Mouse (Mus musculus) hindbrain, embryonic 11.5 days (tissue): ENCODE measurements around the gene Aggf1. TPM values are rescaled to one million over a fixed set of nuclear protein-coding genes. Genes with fewer than 3 reads are reported as not detected.

ENCODE experiments used
- ATAC-seq: fragments of 200-750 bp; cut with Nextera tagmentation; 2 replicates; pipeline ENCODE4 v1.8.0; 2017; ENCODE audit warnings: mild to moderate bottlenecking, moderate TSS enrichment, moderate library complexity; ENCODE audit not compliant: low FRiP score
- DNase-seq: peaks from one replicate; pipeline ENCODE4 v3.0.0-alpha.2; 2015; ENCODE audit warnings: low spot score
- H3K27ac ChIP-seq: fragments of 300-500 bp; sonication (generic); 2 replicates; pipeline ENCODE4 v1.5.1; 2014; ENCODE audit warnings: mild to moderate bottlenecking, low read depth, low read length
- H3K27me3 ChIP-seq: fragments of 300-500 bp; sonication (generic); 2 replicates; pipeline ENCODE4 v1.6.1; 2014; ENCODE audit warnings: mild to moderate bottlenecking, low read length, moderate library complexity, mixed read lengths; ENCODE audit not compliant: control insufficient read depth, insufficient read depth
- H3K36me3 ChIP-seq: fragments of 300-500 bp; sonication (generic); 2 replicates; pipeline ENCODE4 v1.6.1; 2014; ENCODE audit warnings: mild to moderate bottlenecking, low read length, moderate library complexity, mixed read lengths; ENCODE audit not compliant: control insufficient read depth, insufficient read depth
- H3K4me1 ChIP-seq: fragments of 300-500 bp; sonication (generic); replicated peaks from 2 replicates; pipeline ENCODE4 v1.6.1; 2014; ENCODE audit warnings: low read length, mixed read lengths; ENCODE audit not compliant: control insufficient read depth, insufficient read depth
- H3K4me2 ChIP-seq: fragments of 300-500 bp; sonication (generic); replicated peaks from 2 replicates; pipeline ENCODE4 v1.6.1; 2014; ENCODE audit warnings: mild to moderate bottlenecking, low read depth, low read length
- H3K4me3 ChIP-seq: fragments of 300-500 bp; sonication (generic); 2 replicates; pipeline ENCODE4 v1.5.1; 2014; ENCODE audit warnings: low read depth, low read length
- H3K9ac ChIP-seq: fragments of 300-500 bp; sonication (generic); 2 replicates; pipeline ENCODE4 v1.6.1; 2014; ENCODE audit warnings: low read depth, low read length
- H3K9me3 ChIP-seq: fragments of 300-500 bp; sonication (generic); 2 replicates; pipeline ENCODE4 v1.6.1; 2016; ENCODE audit warnings: low read length; ENCODE audit not compliant: control insufficient read depth
- WGBS: fragments of 180-500 bp; shearing (Covaris S2); extraction: QIAGEN DNeasy Blood & Tissue Kit; methylation state at CpG from one replicate; pipeline ENCODE4 v1.1.7; 2014; 5-methylcytosine and 5-hydroxymethylcytosine counted together
- polyA plus RNA-seq: library from polyadenylated mRNA; unstranded; fragments of >200 nt; fragmentation: Nextera tagmentation; extraction: Ambion mirVana; gene quantifications from 2 replicates; pipeline ENCODE4 v1.2.1, GENCODE M21; 2014

Aggf1 gene
- polyA plus RNA-seq, 1 experiment from 2014 or later, result 47.7 TPM

DNA sequence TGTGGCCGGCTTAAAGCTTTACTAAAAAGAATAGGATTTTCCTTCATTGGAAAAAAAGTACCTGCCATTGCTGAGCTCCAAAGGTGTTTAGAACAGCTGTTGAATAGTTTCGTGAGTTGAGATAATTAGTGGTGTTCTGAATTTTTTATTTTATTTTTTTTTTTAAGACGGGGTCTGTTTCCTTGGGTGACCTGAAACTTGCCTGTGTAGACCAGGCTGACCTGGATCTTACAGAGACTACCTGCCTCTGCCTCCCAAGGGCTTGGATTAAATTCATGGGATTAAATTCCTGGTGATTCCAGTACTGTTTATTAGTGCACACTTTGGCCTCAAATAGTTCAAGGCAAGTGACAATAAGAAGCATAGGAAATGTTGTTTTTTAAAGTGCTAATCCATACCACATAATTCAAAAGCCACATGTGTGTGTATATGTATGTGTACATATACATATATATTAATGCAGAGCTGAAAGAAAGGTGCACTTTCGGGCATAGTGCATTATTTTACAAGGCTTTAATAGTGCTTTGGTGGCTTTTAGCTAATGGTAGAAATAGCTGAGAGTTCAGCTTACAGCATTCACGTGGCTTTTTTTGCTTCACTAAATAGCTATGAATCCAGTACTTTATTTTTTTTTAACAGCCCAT, 49.1 kb downstream of the Aggf1 start:
- no peaks in the 10 kb centered on the region for H3K9me3 ChIP-seq
- peak overlapping the region; percentile 96 for H3K9ac ChIP-seq
- 22% methylated on average over 5 of the region's 5 CpGs for WGBS
- peak overlapping the region; percentile 74 for H3K4me3 ChIP-seq
- H3K27me3 ChIP-seq, result no peaks in the 10 kb centered on the region
- H3K36me3 ChIP-seq, result no peaks in the 10 kb centered on the region
- no peak for ATAC-seq
- H3K4me2 ChIP-seq, result peak overlapping the region; percentile 83
- no peak for DNase-seq
- H3K4me1 ChIP-seq, result 0 out of 2 replicates have a peak, but pooled peaks cover 4% of the 10 kb centered on the region
- peak overlapping the region; percentile 78; the same call in 1 of the 2 replicates for H3K27ac ChIP-seq

DNA sequence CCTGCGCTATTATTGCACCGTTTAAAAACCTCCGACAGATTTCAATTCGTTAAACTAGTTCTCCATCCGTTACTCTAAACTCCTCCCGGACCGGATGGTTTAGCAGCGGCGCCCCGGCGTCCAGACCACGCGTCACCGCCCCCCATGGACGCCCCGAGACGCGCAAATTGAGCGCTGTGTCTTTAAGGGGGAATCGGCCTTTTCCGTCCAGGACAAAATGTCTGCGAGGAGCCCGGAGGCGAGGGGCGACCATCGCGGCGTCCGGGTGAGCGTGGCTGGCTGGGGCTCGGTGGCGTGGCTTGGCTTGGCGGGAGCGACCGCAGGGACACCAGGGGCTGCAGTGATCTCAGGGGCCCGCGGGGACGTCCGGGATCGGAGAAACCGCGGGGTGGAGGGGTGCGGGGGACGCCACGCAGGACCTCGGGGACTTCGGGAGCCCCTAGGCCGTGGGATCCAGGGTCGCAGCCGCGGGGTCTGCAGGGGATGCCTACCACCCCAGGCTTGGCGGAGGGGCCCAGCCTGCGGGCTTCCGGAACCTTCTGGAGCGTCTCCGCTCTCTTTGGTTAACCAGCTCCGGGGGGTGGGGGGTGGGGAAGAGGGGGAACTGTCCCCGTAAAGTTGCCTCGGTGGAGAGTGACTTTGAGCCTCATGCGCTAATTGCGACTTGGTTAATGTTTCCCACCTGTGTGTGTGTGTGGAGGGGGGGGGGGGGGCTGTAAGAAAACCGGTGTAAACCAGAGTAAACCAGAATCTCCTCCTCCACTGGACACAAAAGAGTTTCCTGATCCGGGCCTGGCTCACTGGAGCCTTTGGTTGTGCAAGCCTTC, 49.9 kb downstream of the Aggf1 start:
- H3K9ac ChIP-seq, result peak overlapping the region; percentile 96
- H3K4me2 ChIP-seq, result peak overlapping the region; percentile 83
- ATAC-seq (peak; percentile 71), DNase-seq (peak; percentile 83)
- no peaks in the 10 kb centered on the region for H3K9me3 ChIP-seq
- WGBS, result under 1% methylated on average over 59 of the region's 63 CpGs
- no peaks in the 10 kb centered on the region for H3K27me3 ChIP-seq
- H3K4me1 ChIP-seq, result 0 out of 2 replicates have a peak, but pooled peaks cover 4% of the 10 kb centered on the region
- H3K36me3 ChIP-seq, result no peaks in the 10 kb centered on the region
- H3K27ac ChIP-seq, result peak overlapping the region; percentile 78
- H3K4me3 ChIP-seq, result peak overlapping the region; percentile 74

DNA sequence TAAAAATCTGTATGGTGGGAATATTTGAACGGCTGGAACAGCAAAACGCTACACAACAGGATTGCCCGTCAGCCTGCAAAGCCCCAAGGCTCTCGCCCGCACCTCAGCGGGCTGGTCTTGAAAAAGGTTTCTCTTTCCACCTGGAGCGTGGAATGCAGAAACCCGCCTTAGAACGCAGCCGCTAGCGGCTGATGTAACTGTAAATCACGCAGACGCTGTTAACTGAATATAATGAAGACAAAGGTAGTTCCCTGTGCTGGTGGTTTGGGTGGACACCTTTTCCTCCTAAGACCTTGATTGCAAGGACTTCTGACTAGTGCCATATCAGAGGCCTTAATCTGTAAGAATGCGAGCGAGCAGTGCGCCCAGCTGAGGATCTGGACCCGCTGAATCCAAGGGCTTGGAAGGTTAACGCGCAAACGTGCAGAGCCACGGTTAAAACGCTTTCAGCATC, 50.5 kb downstream of the Aggf1 start:
- no peaks in the 10 kb centered on the region for H3K27me3 ChIP-seq
- H3K4me1 ChIP-seq, result 0 out of 2 replicates have a peak, but pooled peaks cover 4% of the 10 kb centered on the region
- H3K36me3 ChIP-seq, result no peaks in the 10 kb centered on the region
- H3K4me3 ChIP-seq, result peak overlapping the region; percentile 74
- peak overlapping the region; percentile 83 for H3K4me2 ChIP-seq
- under 1% methylated on average over 22 of the region's 22 CpGs for WGBS
- DNase-seq (no peak), ATAC-seq (peak; percentile 36)
- no peaks in the 10 kb centered on the region for H3K9me3 ChIP-seq
- peak overlapping the region; percentile 78; the same call in 1 of the 2 replicates for H3K27ac ChIP-seq
- peak overlapping the region; percentile 96 for H3K9ac ChIP-seq

DNA sequence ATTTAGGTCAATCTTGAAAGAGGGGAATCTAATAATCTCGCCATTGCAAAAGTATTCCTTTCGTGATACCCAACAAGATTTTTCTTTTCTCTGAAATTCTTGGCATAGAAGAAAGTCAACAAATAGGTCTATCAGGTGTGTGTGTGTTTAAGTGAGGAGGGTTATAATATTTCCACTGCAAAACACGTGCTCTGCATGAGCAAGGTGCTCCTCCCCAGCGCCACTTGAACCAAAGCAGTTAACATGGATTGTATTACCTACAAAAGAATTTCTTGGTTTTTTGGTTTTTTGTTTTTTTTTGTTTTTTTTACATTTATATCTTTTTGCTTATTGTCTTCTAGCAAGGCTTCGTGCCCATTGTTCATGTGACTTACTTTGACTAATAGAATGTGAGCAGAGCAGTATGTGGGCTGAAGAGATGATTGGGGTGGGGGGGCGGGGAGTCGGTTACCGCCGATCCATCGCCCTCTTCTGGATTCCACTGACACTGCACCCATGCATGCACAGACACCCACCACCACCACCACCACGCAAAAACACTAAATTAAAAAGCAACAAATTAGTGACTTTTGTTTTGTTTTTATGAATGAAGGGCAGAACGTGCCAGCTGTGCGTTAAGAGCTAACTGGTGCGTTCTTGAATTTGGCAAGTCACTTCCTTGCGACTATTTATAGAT, 51.1 kb downstream of the Aggf1 start:
- peak; percentile 58; the same call in 1 of the 2 replicates for ATAC-seq
- Histone ChIP-seq H3K9ac (peak overlapping the region; percentile 96), H3K27me3 (no peaks in the 10 kb centered on the region), H3K4me1 (0 out of 2 replicates have a peak, but pooled peaks cover 4% of the 10 kb centered on the region), H3K4me3 (peak overlapping the region; percentile 74), H3K4me2 (peak overlapping the region; percentile 83), H3K36me3 (no peaks in the 10 kb centered on the region), H3K9me3 (no peaks in the 10 kb centered on the region), H3K27ac (no peak overlapping the region)
- WGBS, result 25% methylated on average over 15 of the region's 15 CpGs
- peak; percentile 75 for DNase-seq

DNA sequence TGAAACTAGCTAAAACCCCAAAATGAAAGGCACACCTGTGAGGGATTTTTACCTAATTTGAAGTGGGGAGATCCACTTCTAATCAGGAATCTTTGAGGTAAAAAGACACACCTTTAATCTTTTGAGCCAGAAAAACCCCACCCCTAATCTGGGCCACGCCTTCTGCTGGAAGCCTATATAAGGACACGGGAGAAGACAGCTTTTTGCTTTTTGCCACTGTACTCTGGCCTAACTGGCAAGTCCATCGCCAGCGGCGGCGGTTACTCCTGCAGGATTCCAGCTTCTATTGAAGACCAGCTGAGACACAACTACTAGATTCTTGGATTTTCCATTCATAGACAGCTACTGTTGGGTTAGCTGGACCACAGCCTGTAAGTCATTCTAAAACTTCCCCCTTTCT, 51.8 kb downstream of the Aggf1 start, which contains the start of gene Zbed3:
Zbed3 (plus strand) TSS at position 213 of the 400 bp plus-strand sequence.
- WGBS, result 93% methylated on average over 6 of the region's 6 CpGs
- Histone ChIP-seq H3K27me3 (no peaks in the 10 kb centered on the region), H3K27ac (no peak within 1 kb of the TSS), H3K4me1 (0 out of 2 replicates have a peak, but pooled peaks cover 4% of the 10 kb centered on the region), H3K9me3 (no peaks in the 10 kb centered on the region), H3K4me3 (peak within 1 kb of the TSS; percentile 74), H3K36me3 (no peaks in the 10 kb centered on the region), H3K9ac (peak within 1 kb of the TSS; percentile 96), H3K4me2 (peak within 1 kb of the TSS; percentile 83)
- ATAC-seq (no peak), DNase-seq (no peak)

DNA sequence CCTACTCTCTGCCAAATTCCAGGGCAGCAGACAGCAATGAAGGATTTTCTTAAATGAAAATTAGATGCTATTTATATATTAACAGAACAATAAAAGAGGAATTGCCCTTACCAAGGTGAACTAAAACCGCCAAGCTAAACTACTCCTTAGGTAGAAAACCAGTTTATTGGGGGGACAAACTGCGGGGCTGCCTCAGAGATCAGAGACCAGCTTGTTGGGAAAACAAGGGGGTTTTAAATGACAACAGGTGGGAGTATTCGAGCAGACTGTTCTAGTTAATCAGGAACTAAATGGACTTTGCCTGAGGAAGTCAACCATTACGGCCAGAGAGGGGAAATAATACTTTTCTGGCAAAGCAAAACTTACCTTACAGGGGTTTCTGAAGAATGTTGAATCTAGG, 54.7 kb downstream of the Aggf1 start:
- H3K27ac ChIP-seq, result no peak overlapping the region
- H3K9ac ChIP-seq, result no peak overlapping the region
- 53% methylated on average over 4 of the region's 4 CpGs for WGBS
- H3K4me3 ChIP-seq, result no peak overlapping the region
- no peak overlapping the region for H3K4me2 ChIP-seq
- no peaks in the 10 kb centered on the region for H3K27me3 ChIP-seq
- no peaks in the 10 kb centered on the region for H3K36me3 ChIP-seq
- ATAC-seq (no peak), DNase-seq (no peak)
- H3K9me3 ChIP-seq, result no peaks in the 10 kb centered on the region
- no peaks in the 10 kb centered on the region for H3K4me1 ChIP-seq

DNA sequence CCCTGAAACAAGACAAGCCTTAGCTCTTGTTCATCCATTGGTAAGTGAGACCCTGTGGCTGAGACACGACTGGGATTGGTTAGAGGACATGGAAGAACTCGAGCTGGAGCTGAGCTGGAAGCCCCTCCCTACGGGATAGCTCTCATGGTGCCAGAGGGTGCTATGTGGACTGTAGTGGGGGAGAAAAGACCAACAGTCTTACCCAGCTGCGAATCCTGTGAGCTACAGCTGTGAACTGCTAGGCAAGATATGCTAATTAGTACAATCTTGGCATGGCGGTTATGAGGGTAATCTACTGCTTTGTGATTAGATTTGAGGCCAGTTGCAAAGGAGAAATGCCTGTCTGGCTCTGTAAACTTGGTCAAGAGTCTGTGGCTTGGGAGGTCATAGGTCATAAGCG, 56.0 kb downstream of the Aggf1 start:
- no peak overlapping the region for H3K4me2 ChIP-seq
- H3K9me3 ChIP-seq, result no peaks in the 10 kb centered on the region
- H3K9ac ChIP-seq, result no peak overlapping the region
- H3K36me3 ChIP-seq, result no peaks in the 10 kb centered on the region
- no peaks in the 10 kb centered on the region for H3K27me3 ChIP-seq
- H3K4me1 ChIP-seq, result no peaks in the 10 kb centered on the region
- no peak for DNase-seq
- no peak overlapping the region for H3K4me3 ChIP-seq
- WGBS, result 81% methylated on average over 6 of the region's 6 CpGs
- H3K27ac ChIP-seq, result no peak overlapping the region
- no peak for ATAC-seq

DNA sequence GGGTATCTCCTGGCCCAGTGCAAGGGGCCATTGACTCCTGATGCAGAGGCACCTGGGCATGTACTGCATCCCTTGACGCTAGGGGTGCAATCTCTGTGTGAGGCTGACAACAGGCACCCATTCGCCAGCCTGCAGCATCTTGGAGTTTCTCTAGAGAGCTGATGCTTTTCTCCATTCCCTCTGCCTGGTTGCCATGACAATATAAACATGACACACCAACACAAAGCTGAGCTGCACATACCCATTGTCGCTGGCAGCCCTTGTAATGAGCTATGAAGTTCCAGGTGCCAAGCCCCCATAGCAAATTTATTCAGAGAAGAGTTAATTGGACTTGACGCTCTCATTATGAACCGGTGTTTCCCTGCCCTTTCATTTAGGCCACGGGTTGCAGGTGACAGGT, 63.1 kb downstream of the Aggf1 start:
- DNase-seq (no peak), ATAC-seq (no peak)
- H3K36me3 ChIP-seq, result no peaks in the 10 kb centered on the region

More for the DNA sequence above, 63.1 kb downstream of the Aggf1 start:
- no peaks in the 10 kb centered on the region for H3K27me3 ChIP-seq
- 76% methylated on average over 6 of the region's 6 CpGs for WGBS
- no peak overlapping the region for H3K4me3 ChIP-seq
- H3K27ac ChIP-seq, result no peak overlapping the region
- H3K4me2 ChIP-seq, result no peak overlapping the region
- H3K4me1 ChIP-seq, result no peaks in the 10 kb centered on the region
- no peaks in the 10 kb centered on the region for H3K9me3 ChIP-seq
- no peak overlapping the region for H3K9ac ChIP-seq
